Comparison of ENCODE assay signal across 8 mouse cellular contexts in the genomic region with DNA sequence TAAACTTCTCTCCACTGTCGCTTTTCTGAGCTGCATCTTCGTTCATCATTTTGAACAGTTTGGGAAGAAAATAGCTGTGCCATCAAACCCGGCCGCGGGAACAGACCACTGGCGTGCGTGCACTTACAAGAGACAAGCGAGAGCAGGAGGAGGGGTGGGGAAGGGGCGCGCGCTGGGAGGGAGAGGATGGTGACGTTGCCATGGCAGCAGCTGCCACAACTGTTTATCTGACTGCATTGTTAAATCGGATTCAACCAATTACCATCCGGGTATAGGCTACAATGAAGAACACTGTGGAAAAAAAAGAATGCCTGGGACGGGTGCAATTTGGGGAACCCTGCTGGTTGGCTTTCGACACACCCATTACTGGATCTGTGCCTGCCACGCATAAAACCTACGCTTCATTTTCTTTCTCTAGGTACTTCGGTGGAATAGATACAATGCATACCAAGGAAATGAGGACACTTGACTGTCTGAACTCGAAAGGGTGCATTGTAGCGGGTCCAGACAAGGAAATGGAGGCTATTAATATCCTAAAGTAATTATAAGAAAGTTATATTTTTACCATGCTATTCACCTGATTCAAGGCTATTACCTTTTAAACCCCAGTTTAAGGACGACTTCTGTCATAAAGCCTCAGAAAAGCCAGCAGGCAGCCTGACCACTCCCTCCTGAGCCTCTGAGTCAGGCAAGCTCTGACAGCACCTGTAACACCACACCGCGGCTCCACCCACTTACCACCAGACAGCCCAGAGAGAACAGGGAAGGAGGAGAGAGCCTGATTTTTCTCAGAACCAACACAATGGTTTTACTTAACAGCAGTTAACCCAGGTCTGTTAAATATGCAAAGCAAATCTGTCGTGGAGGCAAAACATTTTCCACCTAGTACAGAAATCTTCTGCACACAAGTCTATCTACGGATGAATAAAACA.
DNase-seq lines count a peak whose midpoint lies in the region; ATAC-seq and TF ChIP-seq lines count a peak whose summit lies in the region.

No protein-coding gene starts in this region.

- H3K36me3 ChIP-seq in liver, embryonic 12.5 days: no peaks in the 10 kb centered on the region
- no peaks in the 10 kb centered on the region for H3K36me3 ChIP-seq in neural tube, embryonic 15.5 days

- no peaks in the 10 kb centered on the region for H3K4me1 ChIP-seq in liver, embryonic 12.5 days
- peaks cover 25% of the 10 kb centered on the region for H3K4me1 ChIP-seq in neural tube, embryonic 15.5 days

- DNase-seq in gastrocnemius, adult 2 months: peak; percentile 43
- DNase-seq in gastrocnemius, adult 18-20 months (ENCODE audit: low spot score): no peak
- DNase-seq in cerebellum, adult 9-10 months: peak; percentile 84
- DNase-seq in frontal cortex, adult 2 months (ENCODE audit: extremely low spot score in 1 of 2, low spot score in 1 of 2): peak; percentile 34 to 70
- DNase-seq in kidney, postnatal 10 days: peak; percentile 44
- DNase-seq in gastrocnemius, postnatal 36 days: no peak

- H3K4me2 ChIP-seq in liver, embryonic 12.5 days: peak overlapping the region; percentile 48
- H3K4me2 ChIP-seq in neural tube, embryonic 15.5 days: peak overlapping the region; percentile 61

- peaks cover 13% of the 10 kb centered on the region for H3K27me3 ChIP-seq in liver, embryonic 12.5 days (replicated peaks)
- H3K27me3 ChIP-seq in neural tube, embryonic 15.5 days (replicated peaks): no peaks in the 10 kb centered on the region

- H3K9me3 ChIP-seq in liver, embryonic 12.5 days (replicated peaks): no peaks in the 10 kb centered on the region
- no peaks in the 10 kb centered on the region for H3K9me3 ChIP-seq in neural tube, embryonic 15.5 days (replicated peaks)

- no peak overlapping the region for H3K27ac ChIP-seq in gastrocnemius, adult 2 months
- H3K27ac ChIP-seq in liver, embryonic 12.5 days: no peak overlapping the region
- peak overlapping the region; percentile 86 for H3K27ac ChIP-seq in neural tube, embryonic 15.5 days (replicated peaks)

- WGBS in liver, embryonic 12.5 days (ENCODE audit: insufficient replicate concordance): 7% methylated on average over 26 of the region's 26 CpGs
- 4% methylated on average over 26 of the region's 26 CpGs for WGBS in neural tube, embryonic 15.5 days

- no peak for ATAC-seq in liver, embryonic 12.5 days
- peak; percentile 92 for ATAC-seq in neural tube, embryonic 15.5 days (ENCODE audit: low FRiP score)

- TF ChIP-seq CTCF in gastrocnemius, adult 2 months (IDR thresholded peaks at IDR 0.05): no peak

- H3K4me3 ChIP-seq in gastrocnemius, adult 2 months: peak overlapping the region; percentile 64
- no peak overlapping the region for H3K4me3 ChIP-seq in liver, embryonic 12.5 days
- H3K4me3 ChIP-seq in neural tube, embryonic 15.5 days (replicated peaks): peak overlapping the region; percentile 54

- intact Hi-C loops in gastrocnemius, adult 2 months (cut with DNase I): no loop called here
- intact Hi-C loops in gastrocnemius, postnatal 36 days (cut with DNase I): no loop called here

- no peak overlapping the region for H3K9ac ChIP-seq in liver, embryonic 12.5 days
- H3K9ac ChIP-seq in neural tube, embryonic 15.5 days (replicated peaks): peak overlapping the region; percentile 59

Comparison
In these comparisons a context has a peak if more than half of its experiments do, and no peak if none do; other contexts are left out.
1. DNase-seq: peak in gastrocnemius, adult 2 months (single experiment), cerebellum, adult 9-10 months (single experiment), frontal cortex, adult 2 months (2 of 2) and kidney, postnatal 10 days (single experiment); none in gastrocnemius, adult 18-20 months (single experiment) and gastrocnemius, postnatal 36 days (0 of 2).